Mouse (Mus musculus): ENCODE data around the gene Pde10a. TPM values are rescaled to one million over a fixed set of nuclear protein-coding genes. Genes with fewer than 3 reads are reported as not detected.

The Pde10a gene
- polyA plus RNA-seq, 1 experiment = 0.52 TPM

GRCm38 (mm10) chr17:8935604-8936003 lies 410.4 kb downstream of the Pde10a start:
- Histone ChIP-seq H3K4me3 (ENCODE audit: low read depth, low read length) (no peak overlapping the region), H3K4me1 (ENCODE audit: control insufficient read depth, insufficient read depth, insufficient read length, low read length) (no peaks in the 10 kb centered on the region), H3K36me3 (ENCODE audit: control insufficient read depth, insufficient read depth, low read length) (no peaks in the 10 kb centered on the region), H3K27ac (ENCODE audit: insufficient read depth, low read depth, low read length) (no peak overlapping the region), H3K27me3 (ENCODE audit: control insufficient read depth, insufficient read depth, low read length) (peaks cover 2% of the 10 kb centered on the region)
- 44% methylated on average over 12 of the region's 12 CpGs for WGBS
- TF ChIP-seq POLR2A (IDR thresholded peaks at IDR 0.05; ENCODE audit: low read depth, low read length) = no peak
- no peak for TF ChIP-seq CTCF (IDR thresholded peaks at IDR 0.05; ENCODE audit: extremely low read depth, insufficient read length, insufficient replicate concordance, low read depth, low read length)

GRCm38 (mm10) chr17:8936603-8937002 lies 411.4 kb downstream of the Pde10a start:
- Histone ChIP-seq H3K27me3 (ENCODE audit: control insufficient read depth, insufficient read depth, low read length) (peaks cover 2% of the 10 kb centered on the region), H3K36me3 (ENCODE audit: control insufficient read depth, insufficient read depth, low read length) (no peaks in the 10 kb centered on the region), H3K4me3 (ENCODE audit: low read depth, low read length) (no peak overlapping the region), H3K27ac (ENCODE audit: insufficient read depth, low read depth, low read length) (no peak overlapping the region), H3K4me1 (ENCODE audit: control insufficient read depth, insufficient read depth, insufficient read length, low read length) (no peaks in the 10 kb centered on the region)
- TF ChIP-seq CTCF (IDR thresholded peaks at IDR 0.05; ENCODE audit: extremely low read depth, insufficient read length, insufficient replicate concordance, low read depth, low read length) (no peak), POLR2A (IDR thresholded peaks at IDR 0.05; ENCODE audit: low read depth, low read length) (no peak)
- WGBS = 4% methylated on average over 4 of the region's 4 CpGs

GRCm38 (mm10) chr17:8951588-8951987 lies 426.4 kb downstream of the Pde10a start:
- WGBS = 75% methylated on average over 5 of the region's 5 CpGs
- Histone ChIP-seq H3K4me3 (ENCODE audit: low read depth, low read length) (no peak overlapping the region), H3K36me3 (ENCODE audit: control insufficient read depth, insufficient read depth, low read length) (no peaks in the 10 kb centered on the region), H3K27ac (ENCODE audit: insufficient read depth, low read depth, low read length) (no peak overlapping the region), H3K4me1 (ENCODE audit: control insufficient read depth, insufficient read depth, insufficient read length, low read length) (no peaks in the 10 kb centered on the region), H3K27me3 (ENCODE audit: control insufficient read depth, insufficient read depth, low read length) (no peaks in the 10 kb centered on the region)
- TF ChIP-seq POLR2A (IDR thresholded peaks at IDR 0.05; ENCODE audit: low read depth, low read length) = no peak
- TF ChIP-seq CTCF (IDR thresholded peaks at IDR 0.05; ENCODE audit: extremely low read depth, insufficient read length, insufficient replicate concordance, low read depth, low read length) = no peak

- WGBS = 84% methylated on average over 8 of the region's 8 CpGs
These were observed 427.8 kb downstream of the Pde10a start for GRCm38 (mm10) chr17:8952951-8953350.

GRCm38 (mm10) chr17:8958125-8958524 lies 433.0 kb downstream of the Pde10a start:
- no peak overlapping the region for H3K27ac ChIP-seq (ENCODE audit: insufficient read depth, low read depth, low read length)
- H3K4me3 ChIP-seq (ENCODE audit: low read depth, low read length) = no peak overlapping the region
- 83% methylated on average over 6 of the region's 6 CpGs for WGBS
- no peaks in the 10 kb centered on the region for H3K4me1 ChIP-seq (ENCODE audit: control insufficient read depth, insufficient read depth, insufficient read length, low read length)
- no peaks in the 10 kb centered on the region for H3K36me3 ChIP-seq (ENCODE audit: control insufficient read depth, insufficient read depth, low read length)
- no peaks in the 10 kb centered on the region for H3K27me3 ChIP-seq (ENCODE audit: control insufficient read depth, insufficient read depth, low read length)
- no peak for TF ChIP-seq POLR2A (IDR thresholded peaks at IDR 0.05; ENCODE audit: low read depth, low read length)
- no peak for TF ChIP-seq CTCF (IDR thresholded peaks at IDR 0.05; ENCODE audit: extremely low read depth, insufficient read length, insufficient replicate concordance, low read depth, low read length)

More at GRCm38 (mm10) chr17:8952951-8953350, 427.8 kb downstream of the Pde10a start:
- H3K36me3 ChIP-seq (ENCODE audit: control insufficient read depth, insufficient read depth, low read length) = no peaks in the 10 kb centered on the region
- H3K27me3 ChIP-seq (ENCODE audit: control insufficient read depth, insufficient read depth, low read length) = no peaks in the 10 kb centered on the region
- H3K4me3 ChIP-seq (ENCODE audit: low read depth, low read length) = no peak overlapping the region
- no peaks in the 10 kb centered on the region for H3K4me1 ChIP-seq (ENCODE audit: control insufficient read depth, insufficient read depth, insufficient read length, low read length)
- TF ChIP-seq POLR2A (IDR thresholded peaks at IDR 0.05; ENCODE audit: low read depth, low read length) (no peak), CTCF (IDR thresholded peaks at IDR 0.05; ENCODE audit: extremely low read depth, insufficient read length, insufficient replicate concordance, low read depth, low read length) (no peak)
- H3K27ac ChIP-seq (ENCODE audit: insufficient read depth, low read depth, low read length) = no peak overlapping the region

GRCm38 (mm10) chr17:8960386-8960785 lies 435.2 kb downstream of the Pde10a start:
- Histone ChIP-seq H3K36me3 (ENCODE audit: control insufficient read depth, insufficient read depth, low read length) (no peaks in the 10 kb centered on the region), H3K27ac (ENCODE audit: insufficient read depth, low read depth, low read length) (no peak overlapping the region), H3K27me3 (ENCODE audit: control insufficient read depth, insufficient read depth, low read length) (no peaks in the 10 kb centered on the region), H3K4me1 (ENCODE audit: control insufficient read depth, insufficient read depth, insufficient read length, low read length) (no peaks in the 10 kb centered on the region), H3K4me3 (ENCODE audit: low read depth, low read length) (no peak overlapping the region)
- 94% methylated on average over 4 of the region's 4 CpGs for WGBS
- no peak for TF ChIP-seq CTCF (IDR thresholded peaks at IDR 0.05; ENCODE audit: extremely low read depth, insufficient read length, insufficient replicate concordance, low read depth, low read length)
- TF ChIP-seq POLR2A (IDR thresholded peaks at IDR 0.05; ENCODE audit: low read depth, low read length) = no peak

GRCm38 (mm10) chr17:8961097-8961496 lies 435.9 kb downstream of the Pde10a start:
- Histone ChIP-seq H3K4me3 (ENCODE audit: low read depth, low read length) (no peak overlapping the region), H3K27ac (ENCODE audit: insufficient read depth, low read depth, low read length) (no peak overlapping the region), H3K36me3 (ENCODE audit: control insufficient read depth, insufficient read depth, low read length) (no peaks in the 10 kb centered on the region), H3K27me3 (ENCODE audit: control insufficient read depth, insufficient read depth, low read length) (no peaks in the 10 kb centered on the region), H3K4me1 (ENCODE audit: control insufficient read depth, insufficient read depth, insufficient read length, low read length) (no peaks in the 10 kb centered on the region)
- 83% methylated on average over 5 of the region's 5 CpGs for WGBS
- TF ChIP-seq CTCF (IDR thresholded peaks at IDR 0.05; ENCODE audit: extremely low read depth, insufficient read length, insufficient replicate concordance, low read depth, low read length) (no peak), POLR2A (IDR thresholded peaks at IDR 0.05; ENCODE audit: low read depth, low read length) (no peak)

Data from small intestine, adult 2 months (tissue).